Comparison of ENCODE assay signal across 8 mouse cellular contexts in the genomic region with DNA sequence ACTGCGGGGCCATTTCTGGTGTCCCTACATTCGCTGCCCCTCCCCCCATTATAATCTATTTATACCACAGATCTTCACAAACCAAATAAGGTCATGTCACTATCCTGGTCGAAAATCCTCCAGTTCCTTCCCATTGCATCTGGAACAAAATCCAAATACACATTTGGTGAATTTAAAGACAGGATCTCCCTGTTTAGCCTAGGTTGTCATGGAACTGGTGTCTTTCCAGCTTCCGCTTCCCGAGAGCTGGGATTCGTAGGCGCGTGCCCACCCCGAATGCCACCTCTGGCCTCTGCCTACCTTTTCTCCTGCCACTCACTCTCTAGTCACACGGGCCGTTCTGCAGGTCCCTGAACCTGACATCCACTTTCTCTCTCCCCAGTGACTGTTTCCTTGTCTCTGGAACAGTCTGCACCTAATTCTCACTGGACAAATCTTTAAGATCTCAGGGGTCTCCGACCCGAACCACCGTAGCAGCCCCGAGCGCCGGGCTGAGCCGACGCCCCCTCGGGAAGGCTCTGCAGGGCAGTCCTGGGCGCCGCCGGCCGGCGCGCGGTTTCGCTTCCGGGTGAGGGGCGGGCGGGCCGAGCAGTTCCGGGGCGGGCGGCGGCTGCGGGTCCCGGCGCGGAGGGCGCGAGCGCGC. TPM values are rescaled to one million over a fixed set of nuclear protein-coding genes. Genes with fewer than 3 reads are reported as not detected.
DNase-seq lines count a peak whose midpoint lies in the region; ATAC-seq and TF ChIP-seq lines count a peak whose summit lies in the region.

A gene (plus strand): TSS at position 618 of the 643 bp plus-strand sequence.

- peak; percentile 69 for DNase-seq in forebrain, embryonic 14.5 days (ENCODE audit: low spot score)
- DNase-seq in heart, postnatal 10 days, result peak; percentile 81 to 84
- peak; percentile 86 to 90 for DNase-seq in kidney, postnatal 4 days
- DNase-seq in liver, postnatal 0 days, result peak; percentile 87
- DNase-seq in testis, postnatal 14 days (ENCODE audit: low spot score), result peak; percentile 78

- peak within 1 kb of the TSS; percentile 87 for H3K4me3 ChIP-seq in ES-Bruce4 (ENCODE audit: low read depth, low read length)
- peak within 1 kb of the TSS; percentile 89 for H3K4me3 ChIP-seq in forebrain, embryonic 14.5 days (ENCODE audit: low read depth, low read length)
- peak within 1 kb of the TSS; percentile 83 for H3K4me3 ChIP-seq in liver, postnatal 0 days (ENCODE audit: low read depth, low read length)
- H3K4me3 ChIP-seq in neural tube, embryonic 14.5 days (ENCODE audit: low read depth, low read length), result peak within 1 kb of the TSS; percentile 82

- H3K27ac ChIP-seq in ES-Bruce4 (ENCODE audit: insufficient read depth, low read length), result no peak within 1 kb of the TSS
- peak within 1 kb of the TSS; percentile 35; the same call in 1 of the 2 replicates for H3K27ac ChIP-seq in forebrain, embryonic 14.5 days (ENCODE audit: low read depth, low read length)
- H3K27ac ChIP-seq in liver, postnatal 0 days (ENCODE audit: low read depth), result peak within 1 kb of the TSS; percentile 39
- H3K27ac ChIP-seq in neural tube, embryonic 14.5 days (ENCODE audit: low read depth, low read length), result peak within 1 kb of the TSS; percentile 79

- no peaks in the 10 kb centered on the region for H3K4me1 ChIP-seq in ES-Bruce4 (ENCODE audit: control insufficient read depth, insufficient read depth, low read length)
- H3K4me1 ChIP-seq in forebrain, embryonic 14.5 days (ENCODE audit: control insufficient read depth, insufficient read depth, low read length), result peaks cover 24% of the 10 kb centered on the region
- H3K4me1 ChIP-seq in liver, postnatal 0 days (ENCODE audit: insufficient read depth), result peaks cover 38% of the 10 kb centered on the region
- peaks cover 27% of the 10 kb centered on the region for H3K4me1 ChIP-seq in neural tube, embryonic 14.5 days (ENCODE audit: control insufficient read depth, insufficient read depth, low read length)

- no peaks in the 10 kb centered on the region for H3K36me3 ChIP-seq in ES-Bruce4 (ENCODE audit: control insufficient read depth, insufficient read depth, low read length, poor library complexity, severe bottlenecking)
- no peaks in the 10 kb centered on the region for H3K36me3 ChIP-seq in forebrain, embryonic 14.5 days (ENCODE audit: control insufficient read depth, insufficient read depth, low read length)
- no peaks in the 10 kb centered on the region for H3K36me3 ChIP-seq in liver, postnatal 0 days (replicated peaks; ENCODE audit: insufficient read depth, low read length)
- H3K36me3 ChIP-seq in neural tube, embryonic 14.5 days (ENCODE audit: control insufficient read depth, insufficient read depth, low read length), result no peaks in the 10 kb centered on the region

- H3K9me3 ChIP-seq in ES-Bruce4 (replicated peaks; ENCODE audit: control insufficient read depth, insufficient read depth, low read length, poor library complexity, severe bottlenecking), result no peaks in the 10 kb centered on the region
- H3K9me3 ChIP-seq in forebrain, embryonic 14.5 days (replicated peaks; ENCODE audit: control insufficient read depth, low read length), result no peaks in the 10 kb centered on the region
- no peaks in the 10 kb centered on the region for H3K9me3 ChIP-seq in liver, postnatal 0 days (ENCODE audit: low read length)
- H3K9me3 ChIP-seq in neural tube, embryonic 14.5 days (ENCODE audit: control insufficient read depth, low read length), result no peaks in the 10 kb centered on the region

- peak within 1 kb of the TSS; percentile 91 for H3K9ac ChIP-seq in ES-Bruce4 (ENCODE audit: low read depth, poor library complexity, severe bottlenecking)
- H3K9ac ChIP-seq in forebrain, embryonic 14.5 days (ENCODE audit: low read length), result peak within 1 kb of the TSS; percentile 87
- H3K9ac ChIP-seq in liver, postnatal 0 days (replicated peaks), result peak within 1 kb of the TSS; percentile 77
- H3K9ac ChIP-seq in neural tube, embryonic 14.5 days (replicated peaks; ENCODE audit: low read depth, low read length), result peak within 1 kb of the TSS; percentile 90

- peak; percentile 92 for ATAC-seq in cerebellum, adult (ENCODE audit: insufficient number of reproducible peaks, low FRiP score, low TSS enrichment)
- ATAC-seq in forebrain, embryonic 14.5 days, result peak; percentile 97
- peak; percentile 96 for ATAC-seq in liver, postnatal 0 days
- ATAC-seq in neural tube, embryonic 14.5 days (ENCODE audit: low read depth), result peak; percentile 97

- intact Hi-C loops in heart, postnatal 10 days (cut with DNase I), result loop anchor here (2.0 to 10.0 kb wide), 2 partner anchors 52 to 238 kb away; a partner anchor contains a TSS

- no peaks in the 10 kb centered on the region for H3K27me3 ChIP-seq in ES-Bruce4 (ENCODE audit: control insufficient read depth, insufficient read depth, low read length, poor library complexity, severe bottlenecking)
- no peaks in the 10 kb centered on the region for H3K27me3 ChIP-seq in forebrain, embryonic 14.5 days (replicated peaks; ENCODE audit: control insufficient read depth, insufficient read depth, low read length)
- H3K27me3 ChIP-seq in liver, postnatal 0 days (ENCODE audit: insufficient read depth, low read length), result no peaks in the 10 kb centered on the region
- H3K27me3 ChIP-seq in neural tube, embryonic 14.5 days (ENCODE audit: control insufficient read depth, insufficient read depth, low read length), result no peaks in the 10 kb centered on the region

- TF ChIP-seq POLR2A in ES-Bruce4 (IDR thresholded peaks at IDR 0.05; ENCODE audit: insufficient read depth, low read length), result no peak

- H3K4me2 ChIP-seq in forebrain, embryonic 14.5 days (ENCODE audit: low read length), result peak within 1 kb of the TSS; percentile 80
- peak within 1 kb of the TSS; percentile 75 for H3K4me2 ChIP-seq in liver, postnatal 0 days (ENCODE audit: low read depth, low read length)
- peak within 1 kb of the TSS; percentile 79 for H3K4me2 ChIP-seq in neural tube, embryonic 14.5 days (ENCODE audit: low read depth, low read length)

- 1% methylated on average over 38 of the region's 44 CpGs for WGBS in forebrain, embryonic 14.5 days
- under 1% methylated on average over 43 of the region's 44 CpGs for WGBS in liver, postnatal 0 days (ENCODE audit: insufficient replicate concordance)
- WGBS in neural tube, embryonic 14.5 days, result under 1% methylated on average over 44 of the region's 44 CpGs

- no peak for TF ChIP-seq CTCF in ES-Bruce4 (IDR thresholded peaks at IDR 0.05; ENCODE audit: low read depth, low read length)
- TF ChIP-seq CTCF in liver, postnatal 0 days (IDR thresholded peaks at IDR 0.05; ENCODE audit: low read depth), result no peak

- no peak for TF ChIP-seq EP300 in ES-Bruce4 (IDR thresholded peaks at IDR 0.05; ENCODE audit: insufficient read depth, low read depth, low read length)
- no peak for TF ChIP-seq EP300 in liver, postnatal 0 days (IDR thresholded peaks at IDR 0.05; ENCODE audit: low read depth)

RNA-seq across cellular contexts. Expression of the gene that starts here (rescaled TPM):
- polyA plus RNA-seq in ES-Bruce4 (2011; ENCODE audit: insufficient read depth, insufficient read length, low read depth, missing spikeins), result 34.1 and 35.7 TPM in 2 replicates
- 15.0 and 15.6 TPM in 2 replicates for polyA plus RNA-seq in forebrain, embryonic 14.5 days (2014; fragmentation: Nextera tagmentation; extraction: Ambion mirVana)
- 10 to 100 TPM; 29.0 to 33.7 TPM for total RNA-seq in heart, postnatal 10 days (2021)
- 4.9 and 6.6 TPM in 2 replicates for polyA plus RNA-seq in liver, postnatal 0 days (2015; fragmentation: Nextera tagmentation; extraction: Ambion mirVana)
- polyA plus RNA-seq in neural tube, embryonic 14.5 days (2014; fragmentation: Nextera tagmentation; extraction: Ambion mirVana), result 14.1 and 15.2 TPM in 2 replicates
